Mouse (Mus musculus) bone marrow, adult 2 months (tissue): ENCODE data around the gene Tmc6.

ENCODE experiments used
- CTCF ChIP-seq: fragments of 200-500 bp; IDR thresholded peaks from 2 replicates; pipeline ENCODE4 v1.5.1; 2011; ENCODE audit warnings: low read length, control low read depth; ENCODE audit not compliant: control insufficient read depth, insufficient read depth
- POLR2A ChIP-seq: fragments of 200-500 bp; IDR thresholded peaks from 2 replicates; pipeline ENCODE4 v1.6.1; 2011; ENCODE audit warnings: low read depth, mild to moderate bottlenecking, control low read depth, low read length, borderline replicate concordance; ENCODE audit not compliant: control insufficient read depth

DNA sequence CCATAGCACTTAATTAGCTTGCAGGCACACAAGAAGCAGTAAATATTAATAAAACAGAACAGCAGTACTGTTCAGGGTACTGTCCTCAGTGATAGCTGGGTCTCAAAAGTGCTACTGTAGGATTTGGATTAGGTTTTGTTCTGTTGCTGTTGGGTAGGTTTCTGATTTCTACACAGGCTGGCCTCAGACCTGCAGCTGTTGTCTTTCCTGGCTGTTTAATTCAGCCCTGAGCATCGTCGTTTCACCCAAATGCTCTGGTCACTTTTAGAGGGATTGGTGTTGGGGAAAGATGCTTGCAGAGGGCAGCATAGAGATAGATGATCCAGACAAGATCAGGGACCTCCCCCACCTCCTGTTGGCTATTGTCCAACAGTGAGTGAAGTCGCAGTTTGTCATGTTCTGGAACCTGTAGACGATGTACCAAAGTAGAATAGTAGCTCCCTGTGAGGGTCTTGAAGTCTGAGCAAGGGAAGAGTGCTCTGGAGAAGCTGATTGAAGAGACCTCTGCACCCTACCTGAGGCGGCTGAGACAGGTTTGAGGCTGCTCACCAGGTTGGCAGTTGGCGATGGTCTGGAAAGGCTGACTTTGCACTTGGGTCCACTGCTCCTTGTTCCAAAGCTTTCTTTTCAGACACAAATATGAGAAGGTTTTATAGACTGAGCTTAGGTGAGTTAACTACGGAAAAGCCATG lies 52.1 kb downstream of the Tmc6 start:
- no peak for TF ChIP-seq POLR2A
- TF ChIP-seq CTCF: no peak
